In genomic region chr15:89488611-89489117, GRCm38 (mm10) we compare ENCODE assay signal across 31 mouse cellular contexts. TPM values are rescaled to one million over a fixed set of nuclear protein-coding genes. Genes with fewer than 3 reads are reported as not detected.
DNase-seq lines count a peak whose midpoint lies in the region; ATAC-seq and TF ChIP-seq lines count a peak whose summit lies in the region.
"Had no signal": no experiment of that assay in that cellular context is flagged by ENCODE, and none has a peak within 500 bp of the region (broad histone marks: within the 10 kb centered on the region; RNA-seq: fewer than 3 reads in every experiment).

No protein-coding gene starts in this region.

- H3K4me3 ChIP-seq in heart, embryonic 10.5 days: no peak overlapping the region
- no peak overlapping the region for H3K4me3 ChIP-seq in ES-Bruce4 (ENCODE audit: low read depth, low read length)
- no peak overlapping the region for H3K4me3 ChIP-seq in intestine, postnatal 0 days (ENCODE audit: low read depth, low read length)
- H3K4me3 ChIP-seq: embryonic facial prominence, embryonic 12.5 days; embryonic facial prominence, embryonic 15.5 days; gastrocnemius, adult 2 months; heart, embryonic 12.5 days; heart, embryonic 15.5 days; hindbrain, embryonic 10.5 days; hindbrain, embryonic 13.5 days; intestine, embryonic 15.5 days had no signal

- no peaks in the 10 kb centered on the region for H3K9me3 ChIP-seq in heart, embryonic 10.5 days
- no peaks in the 10 kb centered on the region for H3K9me3 ChIP-seq in ES-Bruce4 (replicated peaks; ENCODE audit: control insufficient read depth, insufficient read depth, low read length, poor library complexity, severe bottlenecking)
- no peaks in the 10 kb centered on the region for H3K9me3 ChIP-seq in intestine, postnatal 0 days (ENCODE audit: control insufficient read depth)
- H3K9me3 ChIP-seq: embryonic facial prominence, embryonic 12.5 days; embryonic facial prominence, embryonic 15.5 days; G1E; heart, embryonic 12.5 days; heart, embryonic 15.5 days; hindbrain, embryonic 10.5 days; hindbrain, embryonic 13.5 days; intestine, embryonic 15.5 days had no signal

- WGBS in heart, embryonic 10.5 days: 33% methylated on average over 14 of the region's 14 CpGs
- WGBS in intestine, postnatal 0 days: 39% methylated on average over 14 of the region's 14 CpGs

- TF ChIP-seq CTCF in ES-Bruce4 (IDR thresholded peaks at IDR 0.05; ENCODE audit: low read depth, low read length): no peak
- TF ChIP-seq CTCF in intestine, postnatal 0 days (IDR thresholded peaks at IDR 0.05; ENCODE audit: low read depth): no peak

- H3K36me3 ChIP-seq in heart, embryonic 10.5 days: no peaks in the 10 kb centered on the region
- H3K36me3 ChIP-seq in ES-Bruce4 (ENCODE audit: control insufficient read depth, insufficient read depth, low read length, poor library complexity, severe bottlenecking): no peaks in the 10 kb centered on the region
- no peaks in the 10 kb centered on the region for H3K36me3 ChIP-seq in intestine, postnatal 0 days (ENCODE audit: control insufficient read depth, insufficient read depth)
- H3K36me3 ChIP-seq: embryonic facial prominence, embryonic 12.5 days; embryonic facial prominence, embryonic 15.5 days; G1E; heart, embryonic 12.5 days; heart, embryonic 15.5 days; hindbrain, embryonic 10.5 days; hindbrain, embryonic 13.5 days; intestine, embryonic 15.5 days had no signal

- TF ChIP-seq POLR2A in ES-Bruce4 (IDR thresholded peaks at IDR 0.05; ENCODE audit: insufficient read depth, low read length): no peak

- H3K4me1 ChIP-seq in heart, embryonic 10.5 days: no peaks in the 10 kb centered on the region
- H3K4me1 ChIP-seq in ES-Bruce4 (ENCODE audit: control insufficient read depth, insufficient read depth, low read length): no peaks in the 10 kb centered on the region
- no peaks in the 10 kb centered on the region for H3K4me1 ChIP-seq in intestine, postnatal 0 days (replicated peaks; ENCODE audit: control insufficient read depth, insufficient read depth, low read length)
- H3K4me1 ChIP-seq: embryonic facial prominence, embryonic 12.5 days; embryonic facial prominence, embryonic 15.5 days; heart, embryonic 12.5 days; hindbrain, embryonic 10.5 days; hindbrain, embryonic 13.5 days; intestine, embryonic 15.5 days had no signal

- no peak for ATAC-seq in intestine, postnatal 0 days
- ATAC-seq: activated CD4-positive, CD25-positive, alpha-beta regulatory T cell, adult 4 months; forebrain, embryonic 14.5 days; forebrain, postnatal 0 days; hindbrain, embryonic 16.5 days; intestine, embryonic 15.5 days; Patski had no signal

- DNase-seq in heart, adult 11 months: peak; percentile 85
- DNase-seq in heart, embryonic 10.5 days (ENCODE audit: low spot score): no peak
- DNase-seq in ZHBTc4 (ENCODE audit: low read depth, low spot score): peak; percentile 43
- DNase-seq in kidney, adult 8-10 months: no peak
- no peak for DNase-seq in spleen, postnatal 14 days (ENCODE audit: low spot score in 2 of 2)
- DNase-seq: adrenal gland, adult 8-10 months; adrenal gland, postnatal 25 days; cerebellum, adult 18-20 months; cerebellum, adult 9-10 months; cerebellum, postnatal 14 days; forebrain, postnatal 0 days; gastrocnemius, adult 2 months; gastrocnemius, postnatal 14 days; heart, adult 18-20 months; heart, postnatal 10 days; heart, postnatal 36 days had no signal

- no peaks in the 10 kb centered on the region for H3K27me3 ChIP-seq in heart, embryonic 10.5 days (ENCODE audit: insufficient read depth, poor library complexity, severe bottlenecking)
- no peaks in the 10 kb centered on the region for H3K27me3 ChIP-seq in ES-Bruce4 (ENCODE audit: control insufficient read depth, insufficient read depth, low read length, poor library complexity, severe bottlenecking)
- no peaks in the 10 kb centered on the region for H3K27me3 ChIP-seq in intestine, postnatal 0 days (replicated peaks; ENCODE audit: control insufficient read depth, insufficient read depth, low read length)
- H3K27me3 ChIP-seq: embryonic facial prominence, embryonic 12.5 days; embryonic facial prominence, embryonic 15.5 days; heart, embryonic 12.5 days; heart, embryonic 15.5 days; intestine, embryonic 15.5 days had no signal

- no peak for TF ChIP-seq EP300 in ES-Bruce4 (IDR thresholded peaks at IDR 0.05; ENCODE audit: insufficient read depth, low read depth, low read length)

- H3K4me2 ChIP-seq in intestine, postnatal 0 days (replicated peaks; ENCODE audit: low read depth): no peak overlapping the region
- H3K4me2 ChIP-seq: embryonic facial prominence, embryonic 12.5 days; embryonic facial prominence, embryonic 15.5 days; heart, embryonic 12.5 days; heart, embryonic 15.5 days; hindbrain, embryonic 13.5 days; intestine, embryonic 15.5 days had no signal

- 0 out of 2 replicates have a peak overlapping the region, but pooled peaks have one; percentile 15 for H3K9ac ChIP-seq in ES-Bruce4 (ENCODE audit: low read depth, poor library complexity, severe bottlenecking)
- H3K9ac ChIP-seq in intestine, postnatal 0 days (ENCODE audit: low read depth, low read length): no peak overlapping the region
- H3K9ac ChIP-seq: embryonic facial prominence, embryonic 12.5 days; embryonic facial prominence, embryonic 15.5 days; forebrain, postnatal 0 days; heart, embryonic 12.5 days; heart, embryonic 15.5 days; hindbrain, embryonic 13.5 days; intestine, embryonic 15.5 days had no signal

- no peak overlapping the region for H3K27ac ChIP-seq in heart, embryonic 10.5 days
- no peak overlapping the region for H3K27ac ChIP-seq in ES-Bruce4 (ENCODE audit: insufficient read depth, low read length)
- H3K27ac ChIP-seq in intestine, postnatal 0 days (ENCODE audit: low read depth, low read length): no peak overlapping the region
- H3K27ac ChIP-seq: embryonic facial prominence, embryonic 12.5 days; embryonic facial prominence, embryonic 15.5 days; gastrocnemius, adult 2 months; heart, embryonic 15.5 days; hindbrain, embryonic 10.5 days; hindbrain, embryonic 13.5 days; intestine, embryonic 15.5 days had no signal

RNA-seq across cellular contexts. Expression of gene Shank3, which starts 10.8 kb away (rescaled TPM):
- 2.1 and 2.6 TPM in 2 replicates for polyA plus RNA-seq in heart, embryonic 10.5 days (2016; fragmentation: Nextera tagmentation; extraction: Ambion mirVana)
- polyA plus RNA-seq in ES-Bruce4 (2011; ENCODE audit: insufficient read depth, insufficient read length, low read depth, missing spikeins): 4.4 and 5.6 TPM in 2 replicates
- polyA plus RNA-seq in intestine, postnatal 0 days (2015; fragmentation: Nextera tagmentation; extraction: Ambion mirVana): 0.51 and 0.73 TPM in 2 replicates
- polyA plus RNA-seq: activated CD4-positive, CD25-positive, alpha-beta regulatory T cell, adult 4 months had no signal

RNA-seq across cellular contexts. Expression of gene Arsa, which starts 11.4 kb away (rescaled TPM):
- polyA plus RNA-seq in heart, embryonic 10.5 days (2016; fragmentation: Nextera tagmentation; extraction: Ambion mirVana): 14.2 and 14.3 TPM in 2 replicates
- polyA plus RNA-seq in ES-Bruce4 (2011; ENCODE audit: insufficient read depth, insufficient read length, low read depth, missing spikeins): 17.9 and 24.9 TPM in 2 replicates
- 32.0 and 36.2 TPM in 2 replicates for polyA plus RNA-seq in intestine, postnatal 0 days (2015; fragmentation: Nextera tagmentation; extraction: Ambion mirVana)

RNA-seq across cellular contexts. Expression of gene Mapk8ip2, which starts 35.0 kb away (rescaled TPM):
- polyA plus RNA-seq in heart, embryonic 10.5 days (2016; fragmentation: Nextera tagmentation; extraction: Ambion mirVana): 0.44 and 0.99 TPM in 2 replicates
- 4.2 and 4.9 TPM in 2 replicates for polyA plus RNA-seq in ES-Bruce4 (2011; ENCODE audit: insufficient read depth, insufficient read length, low read depth, missing spikeins)
- 1.9 and 2.0 TPM in 2 replicates for polyA plus RNA-seq in intestine, postnatal 0 days (2015; fragmentation: Nextera tagmentation; extraction: Ambion mirVana)
- polyA plus RNA-seq: G1E had no signal

RNA-seq across cellular contexts. Expression of gene Chkb, which starts 59.0 kb away (rescaled TPM):
- polyA plus RNA-seq in heart, embryonic 10.5 days (2016; fragmentation: Nextera tagmentation; extraction: Ambion mirVana): 64.7 and 64.8 TPM in 2 replicates
- 41.3 and 45.7 TPM in 2 replicates for polyA plus RNA-seq in ES-Bruce4 (2011; ENCODE audit: insufficient read depth, insufficient read length, low read depth, missing spikeins)
- polyA plus RNA-seq in intestine, postnatal 0 days (2015; fragmentation: Nextera tagmentation; extraction: Ambion mirVana): 85.8 and 92.3 TPM in 2 replicates

RNA-seq across cellular contexts. Expression of gene Gm44502, which starts 59.2 kb away (rescaled TPM):
- polyA plus RNA-seq in heart, embryonic 10.5 days (2016; fragmentation: Nextera tagmentation; extraction: Ambion mirVana): 0.38 and 0.58 TPM in 2 replicates
- polyA plus RNA-seq in ES-Bruce4 (2011; ENCODE audit: insufficient read depth, insufficient read length, low read depth, missing spikeins): not detected in 2 replicates
- polyA plus RNA-seq in intestine, postnatal 0 days (2015; fragmentation: Nextera tagmentation; extraction: Ambion mirVana): not detected in 2 replicates
- polyA plus RNA-seq: activated CD4-positive, CD25-positive, alpha-beta regulatory T cell, adult 4 months; embryonic facial prominence, embryonic 12.5 days; embryonic facial prominence, embryonic 15.5 days; forebrain, embryonic 11.5 days; forebrain, embryonic 14.5 days; forebrain, postnatal 0 days; hindbrain, embryonic 10.5 days; hindbrain, embryonic 13.5 days; intestine, embryonic 15.5 days; Patski had no signal

Comparison
In these comparisons a context has a peak if more than half of its experiments do, and no peak if none do; other contexts are left out.
1. DNase-seq: peak in heart, adult 11 months (single experiment) and ZHBTc4 (single experiment); none in heart, embryonic 10.5 days (single experiment), kidney, adult 8-10 months (0 of 2) and spleen, postnatal 14 days (0 of 2).